Mouse (Mus musculus) E14TG2a.4 (cell line): ENCODE measurements around the gene Myo16.

Experiments
- CTCF ChIP-seq: conservative IDR thresholded peaks from 2 replicates; pipeline ENCODE4 v1.5.1; 2014; ENCODE audit warnings: low read length
- NANOG ChIP-seq: IDR thresholded peaks from 2 replicates; pipeline ENCODE4 v1.6.1; 2014; ENCODE audit warnings: borderline replicate concordance, low read length, mixed read lengths
- POU5F1 ChIP-seq: IDR thresholded peaks from 2 replicates; pipeline ENCODE4 v1.6.1; 2014; ENCODE audit warnings: low read length, borderline replicate concordance

GRCm38 (mm10) chr8:10442562-10442961 lies 288.9 kb downstream of the Myo16 start:
- TF ChIP-seq CTCF (no peak), NANOG (no peak), POU5F1 (no peak)
